Mouse (Mus musculus): ENCODE measurements around the gene Sag. TPM values are rescaled to one million over a fixed set of nuclear protein-coding genes. Genes with fewer than 3 reads are reported as not detected.

Gene Sag
- polyA plus RNA-seq, 2 experiments = 1.0 to 2.1 TPM

DNA sequence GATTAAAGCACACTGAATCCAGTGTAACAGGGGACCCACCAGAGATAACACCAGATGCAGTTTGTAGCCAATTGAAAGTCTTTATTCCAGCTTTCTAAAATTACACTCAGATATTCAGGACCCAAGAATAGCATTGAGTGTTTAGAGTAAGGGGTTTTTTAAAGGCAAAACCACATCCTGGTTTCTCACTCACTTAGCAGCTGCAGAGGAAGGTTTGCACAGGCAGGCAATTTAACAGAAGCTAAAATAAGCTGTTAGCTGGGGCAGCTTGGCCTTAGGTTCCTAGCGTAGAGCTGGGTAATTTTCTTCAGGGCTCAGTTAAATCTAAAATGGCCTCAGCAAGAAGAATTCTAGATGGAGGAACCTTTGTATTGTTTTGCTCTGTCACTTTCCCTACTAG is 63.2 kb downstream of the Sag start:
- Histone ChIP-seq H3K9me3 (ENCODE audit: control insufficient read depth, low read length) (no peaks in the 10 kb centered on the region), H3K4me3 (replicated peaks; ENCODE audit: low read length) (no peak overlapping the region), H3K36me3 (ENCODE audit: control insufficient read depth, insufficient read depth, low read length) (no peaks in the 10 kb centered on the region), H3K4me2 (replicated peaks; ENCODE audit: low read depth, low read length, severe bottlenecking) (no peak overlapping the region), H3K9ac (ENCODE audit: low read depth, low read length, severe bottlenecking) (no peak overlapping the region), H3K4me1 (ENCODE audit: control insufficient read depth, insufficient read depth, low read length) (0 out of 2 replicates have a peak, but pooled peaks cover 2% of the 10 kb centered on the region), H3K27me3 (ENCODE audit: control insufficient read depth, insufficient read depth, low read length) (no peaks in the 10 kb centered on the region), H3K27ac (replicated peaks; ENCODE audit: low read depth, low read length) (no peak overlapping the region)
- no peak for TF ChIP-seq POLR2A (IDR thresholded peaks at IDR 0.05; ENCODE audit: borderline replicate concordance, extremely low read depth, insufficient read depth, insufficient read length)
- WGBS = 77% methylated on average over 1 of the region's 1 CpGs
- ATAC-seq (ENCODE audit: low FRiP score, low read depth) (no peak), DNase-seq (ENCODE audit: low spot score) (no peak)

DNA sequence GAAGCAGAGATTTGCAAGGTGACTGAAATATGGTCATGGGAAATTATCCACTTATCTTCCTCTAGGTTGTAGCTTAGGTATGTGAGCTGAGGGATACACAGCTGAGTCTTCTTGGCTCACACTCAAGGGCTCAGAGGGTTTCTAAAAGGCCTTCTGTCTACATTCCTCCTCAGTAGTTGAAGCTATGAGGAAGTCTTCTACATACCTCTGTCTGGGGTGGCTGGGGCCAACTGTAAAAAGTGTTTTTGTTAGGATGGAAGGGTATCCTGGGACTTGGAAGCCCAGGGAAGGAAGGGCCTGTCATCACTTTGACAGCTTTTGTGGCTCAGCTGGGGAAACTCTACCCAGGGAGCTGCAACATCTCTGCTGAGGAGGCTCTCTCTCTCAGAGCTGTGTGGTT is 68.1 kb downstream of the Sag start:
- no peak overlapping the region for H3K4me2 ChIP-seq (replicated peaks; ENCODE audit: low read depth, low read length, severe bottlenecking)
- H3K9ac ChIP-seq (ENCODE audit: low read depth, low read length, severe bottlenecking) = no peak overlapping the region
- no peaks in the 10 kb centered on the region for H3K36me3 ChIP-seq (ENCODE audit: control insufficient read depth, insufficient read depth, low read length)
- peak; percentile 50 for DNase-seq (ENCODE audit: low spot score)
- no peaks in the 10 kb centered on the region for H3K27me3 ChIP-seq (ENCODE audit: control insufficient read depth, insufficient read depth, low read length)
- H3K9me3 ChIP-seq (ENCODE audit: control insufficient read depth, low read length) = no peaks in the 10 kb centered on the region
- ATAC-seq (ENCODE audit: low FRiP score, low read depth) = no peak
- H3K4me3 ChIP-seq (replicated peaks; ENCODE audit: low read length) = no peak overlapping the region
- TF ChIP-seq POLR2A (IDR thresholded peaks at IDR 0.05; ENCODE audit: borderline replicate concordance, extremely low read depth, insufficient read depth, insufficient read length) = no peak
- no peak overlapping the region for H3K27ac ChIP-seq (replicated peaks; ENCODE audit: low read depth, low read length)
- peaks cover 2% of the 10 kb centered on the region; the same call in 1 of the 2 replicates for H3K4me1 ChIP-seq (ENCODE audit: control insufficient read depth, insufficient read depth, low read length)

DNA sequence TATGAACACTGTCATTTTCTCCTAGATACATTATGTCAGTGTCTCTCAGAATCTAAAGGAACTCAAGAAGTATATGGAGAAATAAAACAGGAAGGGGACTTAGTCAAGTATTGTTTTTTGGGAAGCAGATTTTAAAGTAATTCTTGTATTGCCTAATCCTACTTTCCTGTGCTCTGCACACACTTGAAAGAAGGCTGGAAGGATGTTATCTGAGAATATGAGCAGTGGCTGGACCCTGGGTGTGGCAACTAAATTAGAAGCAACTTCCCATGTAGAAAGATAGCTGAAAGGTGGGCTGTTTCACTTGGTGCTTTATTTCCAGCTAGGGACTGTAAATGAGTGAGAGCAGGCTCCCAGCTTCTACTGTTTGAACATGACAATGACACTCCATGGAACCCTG is 69.6 kb downstream of the Sag start:
- no peaks in the 10 kb centered on the region for H3K36me3 ChIP-seq (ENCODE audit: control insufficient read depth, insufficient read depth, low read length)
- H3K4me2 ChIP-seq (replicated peaks; ENCODE audit: low read depth, low read length, severe bottlenecking) = no peak overlapping the region
- DNase-seq (ENCODE audit: low spot score) (no peak), ATAC-seq (ENCODE audit: low FRiP score, low read depth) (no peak)
- H3K9ac ChIP-seq (ENCODE audit: low read depth, low read length, severe bottlenecking) = no peak overlapping the region
- H3K4me1 ChIP-seq (ENCODE audit: control insufficient read depth, insufficient read depth, low read length) = peaks cover 10% of the 10 kb centered on the region
- TF ChIP-seq POLR2A (IDR thresholded peaks at IDR 0.05; ENCODE audit: borderline replicate concordance, extremely low read depth, insufficient read depth, insufficient read length) = no peak
- no peak overlapping the region for H3K4me3 ChIP-seq (replicated peaks; ENCODE audit: low read length)
- H3K27me3 ChIP-seq (ENCODE audit: control insufficient read depth, insufficient read depth, low read length) = no peaks in the 10 kb centered on the region
- no peak overlapping the region for H3K27ac ChIP-seq (replicated peaks; ENCODE audit: low read depth, low read length)
- H3K9me3 ChIP-seq (ENCODE audit: control insufficient read depth, low read length) = no peaks in the 10 kb centered on the region

DNA sequence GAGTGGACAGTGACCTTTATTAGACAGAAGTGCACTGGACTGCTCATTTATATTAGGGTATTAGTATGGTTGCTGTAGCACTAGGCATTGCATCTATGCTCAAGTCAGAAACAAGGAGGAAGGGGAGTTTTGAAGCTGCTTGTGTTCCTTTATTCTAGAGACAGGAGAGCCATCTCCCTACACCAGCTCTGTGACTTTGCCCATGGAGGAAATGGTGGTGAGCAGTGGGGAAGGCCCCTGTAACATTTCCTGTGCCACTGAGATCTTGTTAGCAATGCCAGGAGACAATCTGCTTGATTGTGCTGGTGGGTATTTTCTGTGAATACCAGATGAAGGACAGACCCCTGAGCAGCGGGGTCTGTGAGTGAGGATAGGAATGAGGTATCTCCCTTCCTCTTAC is 72.6 kb downstream of the Sag start:
- WGBS = 90% methylated on average over 1 of the region's 1 CpGs
- peaks cover 30% of the 10 kb centered on the region for H3K4me1 ChIP-seq (ENCODE audit: control insufficient read depth, insufficient read depth, low read length)
- no peak overlapping the region for H3K4me3 ChIP-seq (replicated peaks; ENCODE audit: low read length)
- H3K4me2 ChIP-seq (replicated peaks; ENCODE audit: low read depth, low read length, severe bottlenecking) = no peak overlapping the region
- peaks cover 4% of the 10 kb centered on the region; the same call in 1 of the 2 replicates for H3K36me3 ChIP-seq (ENCODE audit: control insufficient read depth, insufficient read depth, low read length)
- no peak overlapping the region for H3K9ac ChIP-seq (ENCODE audit: low read depth, low read length, severe bottlenecking)
- DNase-seq (ENCODE audit: low spot score) = no peak
- no peaks in the 10 kb centered on the region for H3K9me3 ChIP-seq (ENCODE audit: control insufficient read depth, low read length)
- H3K27me3 ChIP-seq (ENCODE audit: control insufficient read depth, insufficient read depth, low read length) = no peaks in the 10 kb centered on the region
- H3K27ac ChIP-seq (replicated peaks; ENCODE audit: low read depth, low read length) = no peak overlapping the region
- no peak for ATAC-seq (ENCODE audit: low FRiP score, low read depth)
- no peak for TF ChIP-seq POLR2A (IDR thresholded peaks at IDR 0.05; ENCODE audit: borderline replicate concordance, extremely low read depth, insufficient read depth, insufficient read length)

DNA sequence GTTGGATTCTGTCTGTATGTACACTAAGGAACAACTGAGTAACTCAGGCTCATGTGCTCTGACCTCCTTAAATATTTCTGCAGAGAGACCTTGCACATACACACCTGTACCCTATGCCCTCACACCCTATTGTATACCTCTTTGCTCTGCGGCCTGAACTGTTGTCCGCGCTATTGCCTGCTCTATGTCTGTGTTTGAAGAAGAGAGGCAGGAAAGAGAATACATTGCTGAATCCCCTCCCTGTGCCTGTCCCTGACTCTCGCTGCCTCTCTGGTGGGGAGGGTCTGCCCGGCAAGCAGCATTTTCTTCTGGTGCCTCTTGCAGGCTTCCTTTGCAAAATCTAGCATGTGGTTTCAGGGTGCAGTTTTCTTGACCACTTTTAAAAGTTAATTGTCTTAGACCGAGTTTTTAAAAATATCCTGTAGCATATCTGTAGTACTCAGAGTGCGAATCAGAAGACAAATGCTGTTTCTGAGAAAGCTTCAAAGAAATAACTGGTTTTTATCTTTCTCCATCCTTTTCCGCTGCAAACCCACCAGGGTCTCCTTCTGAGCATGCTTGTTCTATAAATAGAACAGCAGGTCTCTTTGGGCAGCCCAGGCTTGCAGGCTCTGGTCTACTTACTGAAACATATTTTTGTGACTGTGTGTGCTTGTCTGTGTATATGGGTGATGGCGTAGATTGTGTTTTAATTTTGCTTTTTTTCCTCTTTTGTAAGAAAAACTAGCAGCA is 74.2 kb downstream of the Sag start:
- ATAC-seq (ENCODE audit: low FRiP score, low read depth) = no peak
- 72% methylated on average over 9 of the region's 9 CpGs for WGBS
- H3K9ac ChIP-seq (ENCODE audit: low read depth, low read length, severe bottlenecking) = no peak overlapping the region

More for the DNA sequence above, 74.2 kb downstream of the Sag start:
- TF ChIP-seq POLR2A (IDR thresholded peaks at IDR 0.05; ENCODE audit: borderline replicate concordance, extremely low read depth, insufficient read depth, insufficient read length) = no peak
- H3K4me3 ChIP-seq (replicated peaks; ENCODE audit: low read length) = no peak overlapping the region
- no peaks in the 10 kb centered on the region for H3K9me3 ChIP-seq (ENCODE audit: control insufficient read depth, low read length)
- H3K27me3 ChIP-seq (ENCODE audit: control insufficient read depth, insufficient read depth, low read length) = no peaks in the 10 kb centered on the region
- no peak overlapping the region for H3K27ac ChIP-seq (replicated peaks; ENCODE audit: low read depth, low read length)
- no peak overlapping the region for H3K4me2 ChIP-seq (replicated peaks; ENCODE audit: low read depth, low read length, severe bottlenecking)
- peaks cover 16% of the 10 kb centered on the region; the same call in 1 of the 2 replicates for H3K36me3 ChIP-seq (ENCODE audit: control insufficient read depth, insufficient read depth, low read length)
- H3K4me1 ChIP-seq (ENCODE audit: control insufficient read depth, insufficient read depth, low read length) = peaks cover 30% of the 10 kb centered on the region
- no peak for DNase-seq (ENCODE audit: low spot score)

Measured in limb, embryonic 14.5 days (tissue).